Mouse (Mus musculus) c-Kit-negative CD71-positive TER-119-positive erythroid progenitor cells, embryonic 14.5 days (primary cell): ENCODE results near the gene Hmbs.
"Not testable (repeated sequence)": the region's sequence is repeated elsewhere in the genome, so short reads cannot be mapped to it uniquely, and the experiment has no call there.

Source experiments
- DNase-seq: peaks from one replicate; pipeline ENCODE4 v3.0.0-alpha.2; 2013; ENCODE audit warnings: low read depth, low spot score

Hmbs gene

DNA sequence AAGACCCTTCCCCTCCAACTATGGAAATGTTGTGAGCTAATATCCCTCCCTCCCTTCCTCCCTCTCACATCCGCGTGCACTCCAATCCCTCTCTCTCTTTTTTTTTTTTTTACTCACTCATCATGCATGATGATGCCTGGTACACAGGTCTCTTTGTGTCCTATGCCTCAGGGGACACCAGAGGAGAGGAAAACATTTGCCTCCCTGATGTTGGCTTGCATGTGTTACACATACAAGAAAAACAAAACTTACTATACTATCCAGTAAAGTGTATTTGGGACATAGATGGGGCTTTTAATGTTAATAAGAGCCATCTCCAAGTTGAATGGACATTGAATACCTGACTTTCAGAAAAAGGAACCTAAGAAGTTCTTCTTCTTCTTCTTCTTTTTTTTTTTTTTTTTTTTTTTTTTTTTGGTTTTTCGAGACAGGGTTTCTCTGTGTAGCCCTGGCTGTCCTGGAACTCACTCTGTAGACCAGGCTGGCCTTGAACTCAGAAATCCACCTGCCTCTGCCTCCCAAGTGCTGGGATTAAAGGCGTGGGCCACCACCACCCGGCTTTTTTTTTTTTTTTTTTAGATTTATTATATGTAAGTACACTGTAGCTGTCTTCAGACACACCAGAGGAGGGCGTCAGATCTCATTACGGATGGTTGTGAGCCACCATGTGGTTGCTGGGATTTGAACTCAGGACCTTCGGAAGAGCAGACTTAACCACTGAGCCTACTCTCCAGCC is 18.8 kb downstream of the Hmbs start:
- not testable (repeated sequence) for DNase-seq

DNA sequence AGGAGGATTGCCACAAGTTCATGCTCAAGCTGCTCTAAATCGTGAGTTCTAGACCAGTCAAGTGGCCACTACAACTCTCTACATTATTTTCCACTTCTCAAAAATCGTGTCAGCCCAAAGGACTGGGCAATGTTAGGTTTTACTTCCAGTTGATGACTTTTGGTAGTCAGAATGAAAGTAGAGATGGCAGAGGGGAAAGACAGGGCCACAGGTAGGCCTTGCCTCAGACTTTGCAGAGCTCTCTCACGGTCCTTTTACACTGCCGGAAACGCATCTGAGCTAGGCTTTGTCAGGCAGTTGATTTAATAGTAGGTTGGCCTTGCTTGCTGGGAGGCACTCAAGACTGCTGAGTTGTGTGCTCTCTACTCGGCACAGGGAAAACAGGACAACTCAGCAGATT is 19.9 kb downstream of the Hmbs start:
- no peak for DNase-seq

- DNase-seq = not testable (repeated sequence)
These were observed 20.4 kb downstream of the Hmbs start for GRCm38 (mm10) chr9:44323656-44324055.

- DNase-seq = no peak
These were observed 23.3 kb downstream of the Hmbs start for GRCm38 (mm10) chr9:44320799-44321133.

GRCm38 (mm10) chr9:44319887-44320798 is 23.9 kb downstream of the Hmbs start, which contains the start of gene C2cd2l:
Gene C2cd2l (minus strand): TSS chr9:44320285.
- DNase-seq = peak; percentile 95

DNA sequence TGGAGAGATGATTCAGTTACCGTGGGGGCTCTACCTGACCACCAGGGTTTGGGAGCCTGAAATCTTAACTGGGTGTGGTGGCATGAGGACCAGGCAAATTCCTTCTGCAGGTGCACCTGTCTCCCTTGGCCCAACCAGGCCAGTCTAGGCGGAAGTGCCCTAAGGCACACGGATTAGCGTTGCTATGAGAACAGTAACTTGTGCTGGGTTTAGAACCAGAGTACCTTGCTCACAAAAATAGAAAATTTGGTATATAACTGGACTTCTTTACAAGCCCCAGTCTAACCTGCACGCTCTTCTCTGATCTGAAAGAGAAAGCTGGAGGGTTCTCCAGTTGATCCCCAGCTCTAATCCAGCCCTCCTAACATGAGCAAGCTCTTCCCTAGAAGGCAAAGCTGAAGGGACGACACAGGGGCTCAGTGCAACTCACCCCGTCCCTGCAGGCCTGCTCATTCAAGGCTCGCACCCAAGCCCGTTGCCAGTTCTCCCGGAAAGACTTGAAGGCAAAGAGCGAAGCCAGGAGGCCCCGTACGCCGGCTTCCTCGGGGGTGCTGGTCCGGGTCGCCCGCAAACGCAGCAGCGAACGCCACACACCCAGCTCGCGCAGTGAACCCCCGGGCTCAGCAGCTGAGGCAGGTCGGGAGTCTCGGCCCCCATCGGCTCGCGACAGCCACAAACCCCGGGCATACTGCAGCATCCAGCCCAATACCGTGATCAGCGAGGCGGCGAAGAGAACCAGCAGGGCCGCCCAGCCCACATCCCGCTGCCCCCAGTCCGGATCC is 24.7 kb downstream of the Hmbs start:
- no peak for DNase-seq

- DNase-seq = no peak
These were observed 25.3 kb downstream of the Hmbs start for GRCm38 (mm10) chr9:44318826-44319095.

- DNase-seq = no peak
These were observed 25.8 kb downstream of the Hmbs start for GRCm38 (mm10) chr9:44318076-44318825.

GRCm38 (mm10) chr9:44317452-44317851 is 26.6 kb downstream of the Hmbs start:
- DNase-seq = no peak

DNA sequence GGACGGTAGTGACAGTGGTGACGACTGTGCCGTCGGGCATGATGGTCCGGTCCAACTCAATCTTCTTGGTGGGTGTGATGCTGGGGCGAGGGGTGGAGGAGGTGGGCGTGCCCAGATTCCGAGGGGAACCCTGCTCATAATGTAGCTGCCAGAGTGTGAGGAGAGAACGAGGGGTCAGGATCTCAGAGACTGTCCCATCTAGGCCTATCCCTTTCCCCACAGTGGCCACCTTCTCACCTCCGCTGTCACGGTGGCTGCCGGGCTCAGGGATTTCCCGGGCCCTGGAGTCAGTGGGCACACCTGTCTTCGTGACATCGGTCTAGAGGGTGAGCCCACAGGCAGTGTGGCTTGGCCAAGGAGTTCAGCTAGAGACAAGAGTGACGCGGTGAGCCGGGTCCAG is 29.1 kb downstream of the Hmbs start:
- no peak for DNase-seq

GRCm38 (mm10) chr9:44314257-44314547 is 29.8 kb downstream of the Hmbs start:
- DNase-seq = no peak

GRCm38 (mm10) chr9:44313476-44314256 is 30.4 kb downstream of the Hmbs start:
- no peak for DNase-seq

GRCm38 (mm10) chr9:44311136-44312134 is 32.6 kb downstream of the Hmbs start:
- no peak for DNase-seq

DNA sequence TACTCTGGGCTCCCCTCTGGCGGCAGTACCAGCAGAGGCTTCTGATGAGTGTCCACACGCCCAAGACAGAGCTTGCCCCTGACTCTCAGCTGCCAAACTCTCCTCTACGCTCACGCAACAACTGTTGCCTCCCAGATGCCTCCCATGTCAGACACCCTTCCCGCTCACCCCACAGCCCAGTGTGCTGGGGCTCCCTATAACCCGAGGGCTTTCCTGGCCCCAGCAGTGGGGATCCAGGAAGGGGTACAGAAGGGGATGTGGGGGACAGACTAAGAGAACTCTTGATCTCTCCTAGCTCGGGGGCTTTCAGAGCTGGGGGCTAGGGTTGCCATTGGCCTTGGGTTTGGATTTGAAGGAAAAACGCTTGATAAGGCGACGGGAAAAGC is 33.3 kb downstream of the Hmbs start:
- no peak for DNase-seq

DNA sequence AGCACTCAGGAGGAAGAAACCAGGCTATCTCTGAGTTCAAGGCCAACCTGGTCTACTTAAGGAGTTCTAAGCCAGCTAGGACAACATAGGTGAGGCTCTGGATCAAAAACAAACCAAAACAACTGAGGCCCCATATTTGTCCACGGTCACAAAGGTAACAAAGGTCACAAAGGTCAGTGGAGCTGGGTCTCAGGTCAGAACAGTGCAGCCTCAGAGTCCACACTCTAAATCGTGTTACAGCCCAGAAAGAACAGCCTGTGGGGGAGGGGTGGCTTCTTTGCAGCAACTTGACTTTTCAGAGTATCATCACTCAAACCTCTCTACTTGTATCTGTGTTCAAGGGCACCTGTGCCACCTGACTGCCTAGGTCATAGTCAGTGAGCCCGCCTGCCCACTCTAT is 34.3 kb downstream of the Hmbs start:
- no peak for DNase-seq

GRCm38 (mm10) chr9:44307248-44307647 is 36.8 kb downstream of the Hmbs start:
- DNase-seq = no peak

GRCm38 (mm10) chr9:44306532-44306931 is 37.5 kb downstream of the Hmbs start:
- no peak for DNase-seq

GRCm38 (mm10) chr9:44305466-44306079 is 38.5 kb downstream of the Hmbs start, which contains the start of gene Hinfp:
Gene Hinfp (minus strand): TSS chr9:44305671.
- DNase-seq = peak; percentile 96

- not testable (repeated sequence) for DNase-seq
These were observed 44.0 kb downstream of the Hmbs start for GRCm38 (mm10) chr9:44300001-44300400.
